Mouse (Mus musculus): ENCODE measurements around the gene Mtfp1.

The Mtfp1 gene

GRCm38 (mm10) chr11:4078267-4078933 lies 16.8 kb downstream of the Mtfp1 start:
- no peak for DNase-seq

- peak; percentile 88 for DNase-seq
Observed at GRCm38 (mm10) chr11:4076633-4077032, 18.6 kb downstream of the Mtfp1 start.

GRCm38 (mm10) chr11:4069664-4070063 lies 25.6 kb downstream of the Mtfp1 start:
- DNase-seq, result no peak

- no peak for DNase-seq
Observed at GRCm38 (mm10) chr11:4064627-4065122, 30.6 kb downstream of the Mtfp1 start, which contains the start of gene Sec14l3. Gene Sec14l3 (plus strand): TSS chr11:4064841.

DNA sequence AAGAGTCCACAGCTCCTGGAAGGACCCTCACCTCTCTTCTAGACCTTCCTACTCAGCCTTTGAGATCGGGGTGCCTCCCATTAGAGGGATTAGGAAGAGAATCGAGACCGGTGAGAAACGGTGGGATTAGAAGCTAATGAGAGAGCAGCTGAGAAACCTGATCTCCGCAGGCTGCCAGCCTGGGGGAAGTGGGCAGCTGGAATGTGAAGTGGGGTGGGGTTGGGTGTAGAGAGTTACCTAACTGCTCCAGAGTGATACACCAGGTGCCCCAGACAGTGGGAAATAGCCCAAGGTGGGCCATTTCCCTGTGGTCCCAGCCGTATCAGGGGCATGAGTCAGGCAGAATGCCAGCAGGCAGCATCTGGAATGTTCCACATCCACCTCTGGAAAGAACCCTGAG lies 32.3 kb downstream of the Mtfp1 start:
- no peak for DNase-seq

DNA sequence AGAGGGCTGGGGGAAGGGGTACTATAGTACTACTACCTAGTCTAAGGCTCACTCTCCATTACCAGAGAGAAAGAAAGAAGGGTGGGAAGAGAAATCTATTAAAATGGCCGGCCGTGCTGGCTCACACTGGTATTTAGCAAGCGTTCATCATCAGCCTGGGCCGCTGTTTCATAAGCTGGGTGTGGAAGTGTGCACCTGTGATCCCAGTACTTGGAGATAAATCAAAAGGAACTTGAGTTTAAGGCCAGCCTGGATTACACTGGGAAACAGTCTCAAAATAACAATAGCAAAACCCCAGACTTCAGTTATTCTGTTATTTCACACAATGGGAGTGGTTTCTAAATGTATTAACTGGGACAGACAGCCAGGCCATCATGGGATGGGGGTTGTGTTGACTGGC lies 32.7 kb downstream of the Mtfp1 start:
- DNase-seq, result no peak

DNA sequence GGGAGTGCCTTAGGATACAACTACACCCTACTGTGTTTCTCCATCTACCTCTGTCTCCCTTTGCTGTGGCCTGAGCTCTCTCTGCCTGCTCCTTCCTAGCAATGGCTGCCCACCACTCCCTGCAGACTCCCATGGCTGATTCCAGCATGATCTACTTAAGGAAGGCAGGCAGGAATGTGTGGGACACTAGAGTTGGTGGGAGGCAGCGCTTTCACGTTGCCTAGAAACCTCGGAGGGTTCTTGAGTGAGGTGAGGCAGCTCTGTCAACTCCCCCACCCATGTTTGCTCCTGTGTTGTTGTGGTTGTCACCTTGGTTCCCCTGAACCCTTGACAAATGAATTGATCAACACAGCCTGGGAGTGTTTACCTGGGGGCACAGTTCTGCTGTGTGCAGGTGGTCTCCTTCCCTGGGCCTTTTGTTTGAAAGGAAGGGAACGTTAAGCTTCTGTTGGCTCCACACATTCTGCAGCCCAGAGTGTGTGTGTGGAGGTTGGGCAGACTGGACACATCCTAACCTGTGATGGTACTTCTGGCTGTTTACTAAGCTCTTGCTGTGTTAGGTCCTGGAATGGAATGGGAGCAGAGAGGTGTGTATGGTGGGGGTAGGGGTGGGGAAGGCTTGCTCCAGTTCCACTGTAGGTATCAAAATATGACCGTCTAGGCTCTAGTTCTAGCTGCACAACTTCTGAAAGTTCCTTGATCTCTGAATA lies 34.2 kb downstream of the Mtfp1 start:
- DNase-seq, result no peak

GRCm38 (mm10) chr11:4053586-4053985 lies 41.7 kb downstream of the Mtfp1 start:
- peak; percentile 82 for DNase-seq

DNA sequence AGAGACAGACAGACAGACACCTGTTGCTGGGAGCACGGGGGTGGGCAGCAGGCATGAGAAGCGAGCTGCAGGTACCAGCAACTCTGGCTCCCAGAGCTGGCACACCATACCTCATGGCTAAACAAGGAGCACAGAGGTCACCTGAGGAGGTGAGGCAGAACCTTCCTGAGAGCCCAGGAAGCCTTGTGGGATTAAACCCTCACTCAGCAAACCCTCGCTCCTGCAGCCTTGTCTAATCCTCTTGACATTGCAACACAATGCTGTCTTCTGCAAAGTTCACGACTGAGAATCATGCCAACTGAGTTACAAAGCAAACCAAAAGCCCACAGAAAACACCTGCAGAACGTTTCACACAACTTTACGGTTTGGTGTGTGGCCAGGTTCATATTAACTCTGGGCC lies 46.8 kb downstream of the Mtfp1 start:
- no peak for DNase-seq

DNA sequence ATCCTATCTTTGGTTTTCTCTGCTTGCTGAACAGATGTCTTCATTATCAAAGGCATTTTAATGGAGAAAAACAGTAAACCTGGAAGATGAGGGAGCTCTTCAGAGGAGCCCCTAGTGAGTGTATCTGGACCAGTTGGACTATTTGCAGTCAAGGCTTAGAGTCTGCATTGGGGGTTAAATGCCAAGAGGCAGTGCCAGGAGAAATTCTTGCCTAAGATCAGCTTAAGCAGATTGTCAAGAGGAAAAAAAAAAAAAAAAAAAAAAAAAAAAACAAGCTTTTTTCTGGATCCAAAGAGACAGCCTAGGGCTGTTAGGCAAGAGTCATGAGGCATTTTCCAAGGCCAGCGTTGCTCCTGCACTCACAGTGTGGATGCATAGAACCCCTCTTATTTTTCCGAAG lies 47.5 kb downstream of the Mtfp1 start:
- no peak for DNase-seq

GRCm38 (mm10) chr11:4046526-4046925 lies 48.7 kb downstream of the Mtfp1 start:
- peak; percentile 74 for DNase-seq

GRCm38 (mm10) chr11:4043081-4043480 lies 52.2 kb downstream of the Mtfp1 start:
- no peak for DNase-seq
